Mouse (Mus musculus) heart, embryonic 13.5 days (tissue): ENCODE results near the gene Olfr430. TPM values are rescaled to one million over a fixed set of nuclear protein-coding genes. Genes with fewer than 3 reads are reported as not detected.
"Not testable (repeated sequence)": the region's sequence is repeated elsewhere in the genome, so short reads cannot be mapped to it uniquely, and the experiment has no call there.

Experiments
- ATAC-seq: fragments of 200-750 bp; cut with Nextera tagmentation; 2 replicates; pipeline ENCODE4 v1.8.0; 2017; ENCODE audit warnings: moderate TSS enrichment; ENCODE audit not compliant: insufficient number of reproducible peaks, low FRiP score, low TSS enrichment; ENCODE audit errors: extremely low read depth
- H3K27ac ChIP-seq: fragments of 300-500 bp; sonication (generic); replicated peaks from 2 replicates; pipeline ENCODE4 v1.5.1; 2015; ENCODE audit warnings: moderate library complexity, mild to moderate bottlenecking, inconsistent platforms
- H3K27me3 ChIP-seq: fragments of 300-500 bp; sonication (generic); replicated peaks from 2 replicates; pipeline ENCODE4 v1.6.1; 2015; ENCODE audit warnings: mild to moderate bottlenecking, inconsistent platforms
- H3K36me3 ChIP-seq: fragments of 300-500 bp; sonication (generic); 2 replicates; pipeline ENCODE4 v1.6.1; 2015; ENCODE audit warnings: mild to moderate bottlenecking, inconsistent platforms
- H3K4me1 ChIP-seq: fragments of 300-500 bp; sonication (generic); 2 replicates; pipeline ENCODE4 v1.6.1; 2015; ENCODE audit warnings: inconsistent platforms
- H3K4me2 ChIP-seq: fragments of 300-500 bp; sonication (generic); 2 replicates; pipeline ENCODE4 v1.6.1; 2015; ENCODE audit warnings: inconsistent platforms, mild to moderate bottlenecking, moderate library complexity
- H3K4me3 ChIP-seq: fragments of 300-500 bp; sonication (generic); 2 replicates; pipeline ENCODE4 v1.5.1; 2015; ENCODE audit warnings: moderate library complexity, mild to moderate bottlenecking, inconsistent platforms
- H3K9ac ChIP-seq: fragments of 300-500 bp; sonication (generic); 2 replicates; pipeline ENCODE4 v1.6.1; 2015; ENCODE audit warnings: inconsistent platforms, mild to moderate bottlenecking, moderate library complexity
- H3K9me3 ChIP-seq: fragments of 300-500 bp; sonication (generic); 2 replicates; pipeline ENCODE4 v1.6.1; 2016; ENCODE audit warnings: inconsistent platforms
- WGBS: fragments of 180-500 bp; shearing (Covaris S2); methylation state at CpG from one replicate; pipeline ENCODE4 v1.1.7; 2015; ENCODE audit warnings: mixed read lengths; 5-methylcytosine and 5-hydroxymethylcytosine counted together
- polyA plus RNA-seq: library from polyadenylated mRNA; unstranded; fragments of >200 nt; fragmentation: Nextera tagmentation; extraction: Ambion mirVana; gene quantifications from 2 replicates; pipeline ENCODE4 v1.2.1, GENCODE M21; 2015

The Olfr430 gene
- polyA plus RNA-seq = not detected in 2 replicates

GRCm38 (mm10) chr1:174066305-174066704 lies at the start of gene Olfr430:
Olfr430 (plus strand) TSS chr1:174066605.
- 77% methylated on average over 3 of the region's 3 CpGs for WGBS
- no peak for ATAC-seq
- H3K4me2 ChIP-seq = no peak within 1 kb of the TSS
- H3K9me3 ChIP-seq = no peaks in the 10 kb centered on the region
- H3K27ac ChIP-seq = no peak within 1 kb of the TSS
- H3K36me3 ChIP-seq = no peaks in the 10 kb centered on the region
- H3K4me1 ChIP-seq = no peaks in the 10 kb centered on the region
- H3K27me3 ChIP-seq = no peaks in the 10 kb centered on the region
- H3K4me3 ChIP-seq = no peak within 1 kb of the TSS
- H3K9ac ChIP-seq = no peak within 1 kb of the TSS

- Histone ChIP-seq H3K4me3 (no peak within 1 kb of the TSS), H3K9me3 (no peaks in the 10 kb centered on the region), H3K27ac (no peak within 1 kb of the TSS), H3K9ac (no peak within 1 kb of the TSS), H3K4me1 (no peaks in the 10 kb centered on the region), H3K27me3 (no peaks in the 10 kb centered on the region), H3K4me2 (no peak within 1 kb of the TSS), H3K36me3 (no peaks in the 10 kb centered on the region)
- 23% methylated on average over 1 of the region's 1 CpGs for WGBS
- ATAC-seq = no peak
These were observed 34.7 kb upstream of the Olfr430 start, which contains the start of gene Ifi205 for GRCm38 (mm10) chr1:174031698-174032097. Ifi205 (minus strand) TSS chr1:174031810.

GRCm38 (mm10) chr1:174035841-174036240 lies 30.6 kb upstream of the Olfr430 start:
- Histone ChIP-seq H3K9me3 (no peaks in the 10 kb centered on the region), H3K36me3 (no peaks in the 10 kb centered on the region), H3K4me3 (no peak overlapping the region), H3K27ac (no peak overlapping the region), H3K4me1 (no peaks in the 10 kb centered on the region), H3K4me2 (no peak overlapping the region), H3K27me3 (no peaks in the 10 kb centered on the region), H3K9ac (no peak overlapping the region)
- ATAC-seq = no peak
- WGBS = 55% methylated on average over 4 of the region's 4 CpGs

- 76% methylated on average over 3 of the region's 3 CpGs for WGBS
- Histone ChIP-seq H3K27ac (no peak overlapping the region), H3K4me2 (no peak overlapping the region), H3K9me3 (no peaks in the 10 kb centered on the region), H3K27me3 (no peaks in the 10 kb centered on the region), H3K9ac (no peak overlapping the region), H3K4me1 (0 out of 2 replicates have a peak, but pooled peaks cover 3% of the 10 kb centered on the region), H3K4me3 (no peak overlapping the region), H3K36me3 (no peaks in the 10 kb centered on the region)
- no peak for ATAC-seq
These were observed 27.9 kb upstream of the Olfr430 start for GRCm38 (mm10) chr1:174038480-174038879.

GRCm38 (mm10) chr1:174040523-174041177 lies 25.8 kb upstream of the Olfr430 start, which contains the start of gene Olfr433:
Olfr433 (plus strand) TSS chr1:174040705.
- no peak within 1 kb of the TSS for H3K9ac ChIP-seq
- H3K27ac ChIP-seq = no peak within 1 kb of the TSS
- no peak within 1 kb of the TSS for H3K4me2 ChIP-seq
- ATAC-seq = no peak
- no peaks in the 10 kb centered on the region for H3K9me3 ChIP-seq
- H3K36me3 ChIP-seq = no peaks in the 10 kb centered on the region
- H3K4me1 ChIP-seq = 0 out of 2 replicates have a peak, but pooled peaks cover 3% of the 10 kb centered on the region
- H3K4me3 ChIP-seq = no peak within 1 kb of the TSS
- 64% methylated on average over 7 of the region's 7 CpGs for WGBS
- no peaks in the 10 kb centered on the region for H3K27me3 ChIP-seq

GRCm38 (mm10) chr1:174042091-174042884 lies 24.1 kb upstream of the Olfr430 start:
- 78% methylated on average over 12 of the region's 12 CpGs for WGBS

GRCm38 (mm10) chr1:174044431-174044830 lies 22.0 kb upstream of the Olfr430 start:
- no peak for ATAC-seq
- Histone ChIP-seq H3K27me3 (no peaks in the 10 kb centered on the region), H3K4me2 (no peak overlapping the region), H3K9me3 (no peaks in the 10 kb centered on the region), H3K27ac (no peak overlapping the region), H3K4me3 (no peak overlapping the region), H3K4me1 (0 out of 2 replicates have a peak, but pooled peaks cover 3% of the 10 kb centered on the region), H3K9ac (no peak overlapping the region), H3K36me3 (no peaks in the 10 kb centered on the region)
- WGBS = 66% methylated on average over 2 of the region's 2 CpGs

More at GRCm38 (mm10) chr1:174042091-174042884, 24.1 kb upstream of the Olfr430 start:
- not testable (repeated sequence) for H3K4me1 ChIP-seq, H3K4me2 ChIP-seq, H3K27ac ChIP-seq, H3K9ac ChIP-seq, H3K36me3 ChIP-seq, H3K27me3 ChIP-seq, ATAC-seq, H3K4me3 ChIP-seq, H3K9me3 ChIP-seq

GRCm38 (mm10) chr1:174048227-174048626 lies 18.2 kb upstream of the Olfr430 start:
- not testable (repeated sequence) for H3K4me3 ChIP-seq, H3K27ac ChIP-seq, H3K4me1 ChIP-seq, H3K27me3 ChIP-seq, H3K9ac ChIP-seq, ATAC-seq, H3K9me3 ChIP-seq, H3K36me3 ChIP-seq, H3K4me2 ChIP-seq
- WGBS = 76% methylated on average over 6 of the region's 6 CpGs

- Histone ChIP-seq H3K9me3 (no peaks in the 10 kb centered on the region), H3K27me3 (no peaks in the 10 kb centered on the region), H3K4me1 (no peaks in the 10 kb centered on the region), H3K36me3 (no peaks in the 10 kb centered on the region), H3K27ac (no peak within 1 kb of the TSS), H3K4me2 (no peak within 1 kb of the TSS), H3K4me3 (no peak within 1 kb of the TSS), H3K9ac (no peak within 1 kb of the TSS)
- WGBS = 58% methylated on average over 2 of the region's 2 CpGs
- ATAC-seq = no peak
These were observed 17.5 kb upstream of the Olfr430 start, which contains the start of gene Olfr432 for GRCm38 (mm10) chr1:174048893-174049292. Olfr432 (plus strand) TSS chr1:174049205.

GRCm38 (mm10) chr1:174049357-174049756 lies 17.0 kb upstream of the Olfr430 start:
- 61% methylated on average over 4 of the region's 4 CpGs for WGBS
- not testable (repeated sequence) for H3K9ac ChIP-seq, H3K36me3 ChIP-seq, H3K4me3 ChIP-seq, ATAC-seq, H3K4me1 ChIP-seq, H3K27me3 ChIP-seq, H3K4me2 ChIP-seq, H3K9me3 ChIP-seq, H3K27ac ChIP-seq

- Histone ChIP-seq H3K27ac (no peak overlapping the region), H3K9ac (no peak overlapping the region), H3K4me2 (no peak overlapping the region), H3K36me3 (no peaks in the 10 kb centered on the region), H3K27me3 (no peaks in the 10 kb centered on the region), H3K4me1 (no peaks in the 10 kb centered on the region), H3K4me3 (no peak overlapping the region), H3K9me3 (no peaks in the 10 kb centered on the region)
- no peak for ATAC-seq
- WGBS = 79% methylated on average over 4 of the region's 4 CpGs
These were observed 15.9 kb upstream of the Olfr430 start for GRCm38 (mm10) chr1:174050532-174050931.
